23 mouse cellular contexts compared by ENCODE assay signal in the genomic region with DNA sequence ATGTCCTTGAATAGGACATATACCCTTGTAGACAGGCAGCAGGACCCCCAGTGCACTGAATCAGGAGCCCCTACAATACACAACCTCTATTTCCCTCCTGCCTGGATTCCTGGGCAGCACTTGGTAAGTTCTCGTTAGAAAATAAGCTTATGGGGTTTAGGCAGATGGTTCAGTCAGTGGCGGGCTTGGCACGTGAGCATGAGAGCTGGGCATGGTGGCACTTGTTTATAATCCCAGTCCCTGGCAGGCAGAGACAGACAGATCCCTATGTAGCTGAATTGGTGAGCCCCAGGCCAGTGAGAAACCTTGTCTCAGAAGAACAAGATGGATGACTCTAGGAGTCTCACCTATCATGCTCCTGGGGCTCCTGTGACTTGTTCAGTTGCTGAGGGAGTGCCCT.
A peak's percentile ranks its signal among the peaks of the same experiment; 100 is the strongest.
DNase-seq lines count a peak whose midpoint lies in the region; ATAC-seq lines count a peak whose summit lies in the region.
"Had no signal": no experiment of that assay in that cellular context is flagged by ENCODE, and none has a peak within 500 bp of the region (broad histone marks: within the 10 kb centered on the region; RNA-seq: fewer than 3 reads in every experiment).

No protein-coding gene starts in this region.

- peak overlapping the region; percentile 78; the same call in 1 of the 2 replicates for H3K27ac ChIP-seq in heart, embryonic 11.5 days (ENCODE audit: low read depth, low read length)
- H3K27ac ChIP-seq in hindbrain, embryonic 14.5 days, result 0 out of 2 replicates have a peak overlapping the region, but pooled peaks have one; percentile 1
- H3K27ac ChIP-seq in hindbrain, embryonic 13.5 days, result no peak overlapping the region
- H3K27ac ChIP-seq: embryonic facial prominence, embryonic 12.5 days; hindbrain, embryonic 12.5 days; kidney, embryonic 15.5 days; liver, embryonic 15.5 days; macrophage; midbrain, embryonic 10.5 days had no signal

- no peak overlapping the region for H3K9ac ChIP-seq in heart, embryonic 11.5 days (ENCODE audit: low read depth, low read length)
- H3K9ac ChIP-seq in hindbrain, embryonic 14.5 days, result no peak overlapping the region
- no peak overlapping the region for H3K9ac ChIP-seq in hindbrain, embryonic 13.5 days
- H3K9ac ChIP-seq: embryonic facial prominence, embryonic 12.5 days; hindbrain, embryonic 12.5 days; kidney, embryonic 15.5 days; limb, embryonic 15.5 days; liver, embryonic 15.5 days had no signal

- no peak overlapping the region for H3K4me2 ChIP-seq in heart, embryonic 11.5 days
- no peak overlapping the region for H3K4me2 ChIP-seq in hindbrain, embryonic 14.5 days (replicated peaks)
- no peak overlapping the region for H3K4me2 ChIP-seq in hindbrain, embryonic 13.5 days
- H3K4me2 ChIP-seq: embryonic facial prominence, embryonic 12.5 days; hindbrain, embryonic 12.5 days; kidney, embryonic 15.5 days; limb, embryonic 15.5 days; liver, embryonic 15.5 days had no signal

- no peaks in the 10 kb centered on the region for H3K27me3 ChIP-seq in heart, embryonic 11.5 days (ENCODE audit: control insufficient read depth, insufficient read depth, low read length)
- H3K27me3 ChIP-seq in hindbrain, embryonic 14.5 days (ENCODE audit: control insufficient read depth, insufficient read depth, low read length), result no peaks in the 10 kb centered on the region
- 0 out of 2 replicates have a peak, but pooled peaks cover 3% of the 10 kb centered on the region for H3K27me3 ChIP-seq in hindbrain, embryonic 13.5 days
- H3K27me3 ChIP-seq: embryonic facial prominence, embryonic 12.5 days; hindbrain, embryonic 12.5 days; kidney, embryonic 15.5 days; limb, embryonic 15.5 days; liver, embryonic 15.5 days had no signal

- ATAC-seq in cerebellum, adult (ENCODE audit: insufficient number of reproducible peaks, low FRiP score, low TSS enrichment), result no peak
- no peak for ATAC-seq in heart, embryonic 11.5 days (replicated peaks; ENCODE audit: insufficient number of reproducible peaks, low FRiP score, low TSS enrichment)
- ATAC-seq in hindbrain, embryonic 14.5 days (ENCODE audit: low FRiP score), result no peak
- no peak for ATAC-seq in hindbrain, embryonic 13.5 days (ENCODE audit: low FRiP score)

- no peaks in the 10 kb centered on the region for H3K36me3 ChIP-seq in heart, embryonic 11.5 days (ENCODE audit: control insufficient read depth, insufficient read depth, low read length)
- H3K36me3 ChIP-seq in hindbrain, embryonic 14.5 days (replicated peaks; ENCODE audit: control insufficient read depth, insufficient read depth), result no peaks in the 10 kb centered on the region
- no peaks in the 10 kb centered on the region for H3K36me3 ChIP-seq in hindbrain, embryonic 13.5 days
- H3K36me3 ChIP-seq: embryonic facial prominence, embryonic 12.5 days; G1E; hindbrain, embryonic 12.5 days; kidney, embryonic 15.5 days; limb, embryonic 15.5 days; liver, embryonic 15.5 days; midbrain, embryonic 10.5 days had no signal

- H3K4me1 ChIP-seq in heart, embryonic 11.5 days (ENCODE audit: control insufficient read depth, insufficient read depth, low read length), result peaks cover 25% of the 10 kb centered on the region
- peaks cover 10% of the 10 kb centered on the region for H3K4me1 ChIP-seq in hindbrain, embryonic 14.5 days (replicated peaks; ENCODE audit: control insufficient read depth, insufficient read depth, low read length)
- peaks cover 51% of the 10 kb centered on the region for H3K4me1 ChIP-seq in hindbrain, embryonic 13.5 days (replicated peaks)

- DNase-seq in cerebellum, postnatal 25 days, result peak; percentile 22 to 36
- no peak for DNase-seq in heart, adult 9 months (ENCODE audit: low spot score in 2 of 2)
- no peak for DNase-seq in hindbrain, embryonic 14.5 days (ENCODE audit: low spot score)
- peak; percentile 37 for DNase-seq in retina, postnatal 1 day
- DNase-seq in retina, embryonic 14.5 days (ENCODE audit: low spot score), result no peak
- DNase-seq: adrenal gland, postnatal 14 days; cerebellum, adult 18-20 months; gastrocnemius, postnatal 25 days; kidney, postnatal 4 days; right cerebral cortex, adult 18-20 months; thymus, postnatal 25 days had no signal

- 0 out of 2 replicates have a peak, but pooled peaks cover 2% of the 10 kb centered on the region for H3K9me3 ChIP-seq in heart, embryonic 11.5 days (replicated peaks; ENCODE audit: control insufficient read depth, low read length)
- no peaks in the 10 kb centered on the region for H3K9me3 ChIP-seq in hindbrain, embryonic 14.5 days (ENCODE audit: control insufficient read depth, low read length)
- H3K9me3 ChIP-seq in hindbrain, embryonic 13.5 days, result no peaks in the 10 kb centered on the region
- H3K9me3 ChIP-seq: embryonic facial prominence, embryonic 12.5 days; G1E; hindbrain, embryonic 12.5 days; kidney, embryonic 15.5 days; limb, embryonic 15.5 days; liver, embryonic 15.5 days had no signal

- H3K4me3 ChIP-seq in heart, embryonic 11.5 days (ENCODE audit: low read depth, low read length), result no peak overlapping the region
- no peak overlapping the region for H3K4me3 ChIP-seq in hindbrain, embryonic 14.5 days (replicated peaks; ENCODE audit: low read length)
- H3K4me3 ChIP-seq in hindbrain, embryonic 13.5 days, result no peak overlapping the region
- H3K4me3 ChIP-seq: embryonic facial prominence, embryonic 12.5 days; erythroblast, embryonic 14.5 days; hindbrain, embryonic 12.5 days; kidney, embryonic 15.5 days; limb, embryonic 15.5 days; liver, embryonic 15.5 days; midbrain, embryonic 10.5 days had no signal

- 86% methylated on average over 3 of the region's 3 CpGs for WGBS in heart, embryonic 11.5 days (ENCODE audit: insufficient replicate concordance)
- 81% methylated on average over 3 of the region's 3 CpGs for WGBS in hindbrain, embryonic 14.5 days
- WGBS in hindbrain, embryonic 13.5 days, result 85% methylated on average over 3 of the region's 3 CpGs

Comparison
In these comparisons a context has a peak if more than half of its experiments do, and no peak if none do; other contexts are left out.
1. DNase-seq: peak in cerebellum, postnatal 25 days (2 of 2) and retina, postnatal 1 day (single experiment); none in heart, adult 9 months (0 of 2), hindbrain, embryonic 14.5 days (single experiment) and retina, embryonic 14.5 days (single experiment).